ENCODE assay signal across 36 mouse cellular contexts in the genomic region with DNA sequence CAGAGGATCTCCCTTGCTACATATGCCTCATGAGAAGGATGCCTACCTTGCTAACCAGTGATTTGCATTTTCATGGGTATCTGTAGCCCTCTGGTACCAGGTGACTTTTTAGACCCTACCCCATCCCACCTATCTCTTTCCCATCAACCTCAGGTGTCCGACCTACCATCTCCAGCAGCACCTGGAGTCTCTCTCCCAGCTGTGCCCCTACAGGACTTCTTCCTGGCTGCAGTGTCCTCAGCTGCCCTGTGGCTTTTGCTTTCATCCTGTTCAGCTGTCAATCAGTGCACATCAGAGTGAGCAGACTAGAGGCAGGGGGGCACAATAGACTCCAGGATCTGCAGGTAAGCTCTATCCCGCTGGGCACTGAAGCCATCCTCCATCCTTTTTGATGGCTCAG. TPM values are rescaled to one million over a fixed set of nuclear protein-coding genes. Genes with fewer than 3 reads are reported as not detected.
"Had no signal": no experiment of that assay in that cellular context is flagged by ENCODE, and none has a peak within 500 bp of the region (broad histone marks: within the 10 kb centered on the region; RNA-seq: fewer than 3 reads in every experiment).

No protein-coding gene starts in this region.

- H3K4me2 ChIP-seq: limb, embryonic 12.5 days; limb, embryonic 13.5 days; limb, embryonic 15.5 days; liver, embryonic 11.5 days; liver, embryonic 12.5 days; liver, embryonic 13.5 days; liver, embryonic 15.5 days; lung, embryonic 14.5 days; lung, embryonic 15.5 days; midbrain, embryonic 12.5 days; midbrain, embryonic 13.5 days; midbrain, embryonic 15.5 days; neural tube, embryonic 12.5 days; neural tube, embryonic 13.5 days had no signal

- DNase-seq: left cerebral cortex, postnatal 4 days; liver; liver, embryonic 13.5 days; liver, postnatal 0 days; lung, adult 18-20 months; lung, adult 2 months; lung, embryonic 14.5 days; lung, postnatal 10 days; lung, postnatal 14 days; lung, postnatal 36 days; lung, postnatal 4 days; midbrain, embryonic 14.5 days had no signal

- H3K9me3 ChIP-seq: limb, embryonic 10.5 days; limb, embryonic 12.5 days; limb, embryonic 13.5 days; limb, embryonic 15.5 days; liver, embryonic 12.5 days; liver, embryonic 13.5 days; liver, embryonic 15.5 days; lung, embryonic 15.5 days; megakaryocyte, embryonic 14.5 days; midbrain, embryonic 12.5 days; midbrain, embryonic 13.5 days; midbrain, embryonic 15.5 days; neural tube, embryonic 12.5 days; neural tube, embryonic 13.5 days had no signal

- H3K27ac ChIP-seq: limb, embryonic 10.5 days; limb, embryonic 12.5 days; limb, embryonic 13.5 days; limb, embryonic 15.5 days; liver, embryonic 12.5 days; liver, embryonic 13.5 days; liver, embryonic 14.5 days; liver, embryonic 15.5 days; lung, embryonic 15.5 days; macrophage; midbrain, embryonic 12.5 days; midbrain, embryonic 13.5 days; midbrain, embryonic 15.5 days; neural tube, embryonic 12.5 days; neural tube, embryonic 13.5 days had no signal

- H3K27me3 ChIP-seq: limb, embryonic 12.5 days; limb, embryonic 15.5 days; liver, embryonic 12.5 days; liver, embryonic 13.5 days; liver, embryonic 15.5 days; lung, embryonic 15.5 days; megakaryocyte, embryonic 14.5 days; midbrain, embryonic 12.5 days; midbrain, embryonic 13.5 days; midbrain, embryonic 15.5 days; neural tube, embryonic 12.5 days; neural tube, embryonic 13.5 days had no signal

- H3K36me3 ChIP-seq: limb, embryonic 10.5 days; limb, embryonic 12.5 days; limb, embryonic 13.5 days; limb, embryonic 15.5 days; liver, embryonic 12.5 days; liver, embryonic 13.5 days; liver, embryonic 15.5 days; lung, embryonic 15.5 days; midbrain, embryonic 12.5 days; midbrain, embryonic 13.5 days; midbrain, embryonic 15.5 days; neural tube, embryonic 12.5 days; neural tube, embryonic 13.5 days had no signal

- ATAC-seq: liver, embryonic 12.5 days; liver, postnatal 0 days; lung, postnatal 0 days; midbrain, embryonic 13.5 days; midbrain, embryonic 15.5 days; midbrain, embryonic 16.5 days had no signal

- H3K4me3 ChIP-seq: limb, embryonic 10.5 days; limb, embryonic 12.5 days; limb, embryonic 13.5 days; limb, embryonic 15.5 days; liver, embryonic 12.5 days; liver, embryonic 13.5 days; liver, embryonic 15.5 days; lung, embryonic 15.5 days; megakaryocyte, embryonic 14.5 days; midbrain, embryonic 12.5 days; midbrain, embryonic 13.5 days; midbrain, embryonic 15.5 days; myocyte; neural tube, embryonic 12.5 days; neural tube, embryonic 13.5 days had no signal

- H3K9ac ChIP-seq: limb, embryonic 12.5 days; limb, embryonic 13.5 days; limb, embryonic 15.5 days; liver, embryonic 12.5 days; liver, embryonic 13.5 days; liver, embryonic 14.5 days; liver, embryonic 15.5 days; liver, postnatal 0 days; lung, embryonic 14.5 days; lung, embryonic 15.5 days; midbrain, embryonic 12.5 days; midbrain, embryonic 13.5 days; midbrain, embryonic 15.5 days; neural tube, embryonic 12.5 days; neural tube, embryonic 13.5 days had no signal

- H3K4me1 ChIP-seq: limb, embryonic 10.5 days; limb, embryonic 12.5 days; limb, embryonic 13.5 days; limb, embryonic 15.5 days; liver, embryonic 12.5 days; liver, embryonic 13.5 days; liver, embryonic 15.5 days; lung, embryonic 15.5 days; megakaryocyte, embryonic 14.5 days; midbrain, embryonic 12.5 days; midbrain, embryonic 13.5 days; midbrain, embryonic 15.5 days; neural tube, embryonic 12.5 days; neural tube, embryonic 13.5 days had no signal

RNA-seq across cellular contexts. Expression of a gene that starts 37.5 kb away (rescaled TPM):
- total RNA-seq: megakaryocyte progenitor cell, adult 5-6 weeks; megakaryocyte, adult 5-6 weeks; megakaryocyte-erythroid progenitor cell, adult 5-6 weeks; monocyte, adult 5-6 weeks had no signal
- polyA plus RNA-seq: liver, adult 2 months; liver, embryonic 12.5 days; macrophage had no signal
